Mouse (Mus musculus): ENCODE measurements around the gene Gm21118.
"Not testable (repeated sequence)": the region's sequence is repeated elsewhere in the genome, so short reads cannot be mapped to it uniquely, and the experiment has no call there.

Gene Gm21118

GRCm38 (mm10) chrY:70273542-70273941, at the start of gene Gm21118:
Gene Gm21118 (minus strand): TSS chrY:70273642.
- not testable (repeated sequence) for DNase-seq (ENCODE audit: low read depth, low spot score)

- DNase-seq (ENCODE audit: low read depth, low spot score): not testable (repeated sequence)
Observed at GRCm38 (mm10) chrY:70303187-70303586, 29.7 kb upstream of the Gm21118 start, which contains the start of the genes Gm29423 and Gm29644. Gene Gm29423 (minus strand): TSS chrY:70303287. Gene Gm29644 (minus strand): TSS chrY:70303343.

Data from 3T3-L1 (cell line).